Mouse (Mus musculus) monocyte, adult 5-6 weeks (primary cell): ENCODE data around the gene Phldb2. TPM values are rescaled to one million over a fixed set of nuclear protein-coding genes. Genes with fewer than 3 reads are reported as not detected.

Experiments
- ATAC-seq: fragments of 153-309, 156-312 bp; replicated peaks from 2 replicates; pipeline ENCODE4 v1.8.0; 2017; ENCODE audit warnings: mild to moderate bottlenecking; ENCODE audit not compliant: low TSS enrichment, insufficient number of reproducible peaks, severe bottlenecking, poor library complexity, low FRiP score
- total RNA-seq: library from RNA; stranded (forward); fragments of 200-1000, 200-491, 200-594 nt; gene quantifications from 3 replicates; pipeline ENCODE4 v1.2.3, GENCODE M21; 2017

The Phldb2 gene
- total RNA-seq, 1 experiment from 2014 or later: not detected

DNA sequence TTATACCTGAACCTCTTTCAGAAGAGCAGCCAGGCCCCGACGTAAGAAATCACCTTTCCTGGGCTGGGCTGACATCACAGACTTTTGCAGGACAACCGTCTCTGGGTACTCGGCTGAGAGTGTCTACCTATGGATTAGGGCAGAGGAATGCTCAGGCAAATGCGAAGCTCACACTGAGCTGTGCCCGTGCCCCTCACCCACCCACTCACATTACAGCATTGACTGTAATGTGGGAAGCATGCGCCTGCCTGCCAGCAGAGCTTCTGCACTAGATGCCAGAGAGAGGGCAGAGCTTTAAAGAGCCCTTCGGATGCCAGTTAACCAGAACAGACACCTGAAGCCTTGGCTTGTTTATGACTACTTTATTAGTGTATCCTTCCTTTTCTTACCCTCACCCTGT, 33.8 kb downstream of the Phldb2 start:
- no peak for ATAC-seq

DNA sequence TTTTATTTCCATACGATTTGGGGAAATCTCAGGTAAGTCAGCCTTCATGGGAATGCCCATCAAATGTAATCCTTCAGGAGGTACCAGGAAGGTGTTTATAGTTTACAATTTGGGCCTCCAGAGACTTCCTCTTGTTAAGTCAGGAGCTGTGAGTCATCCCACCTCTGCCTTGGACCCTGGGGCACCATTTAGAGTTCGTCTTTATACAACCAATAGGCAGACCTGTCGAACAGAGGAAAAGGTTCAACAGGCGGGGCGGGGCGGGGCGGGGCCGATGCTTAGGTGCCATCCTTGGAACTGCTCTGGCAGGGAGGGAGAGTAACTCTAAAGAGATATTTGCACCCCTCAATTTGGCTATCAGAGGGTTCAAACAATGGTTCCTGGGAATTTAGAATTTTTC, 49.8 kb downstream of the Phldb2 start:
- ATAC-seq: no peak

DNA sequence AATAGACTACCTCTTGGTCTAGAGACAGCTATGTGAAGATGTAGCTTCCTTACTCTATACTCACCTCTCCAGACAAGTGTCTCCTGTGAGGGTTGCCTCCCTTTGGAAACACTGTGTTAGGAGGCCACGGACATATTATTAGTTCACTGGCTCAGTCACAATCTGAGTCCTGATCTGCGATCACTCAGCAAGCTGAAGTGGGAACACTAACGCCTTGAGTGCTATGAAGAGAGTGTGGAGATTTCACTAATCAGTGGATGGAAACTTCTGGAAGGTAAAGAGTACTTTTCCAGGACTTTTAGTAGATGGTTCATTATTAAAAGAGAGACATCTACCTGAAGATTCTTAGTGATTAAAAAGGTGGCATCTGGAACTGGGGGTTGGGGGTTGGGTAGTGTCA, 54.9 kb downstream of the Phldb2 start:
- no peak for ATAC-seq

DNA sequence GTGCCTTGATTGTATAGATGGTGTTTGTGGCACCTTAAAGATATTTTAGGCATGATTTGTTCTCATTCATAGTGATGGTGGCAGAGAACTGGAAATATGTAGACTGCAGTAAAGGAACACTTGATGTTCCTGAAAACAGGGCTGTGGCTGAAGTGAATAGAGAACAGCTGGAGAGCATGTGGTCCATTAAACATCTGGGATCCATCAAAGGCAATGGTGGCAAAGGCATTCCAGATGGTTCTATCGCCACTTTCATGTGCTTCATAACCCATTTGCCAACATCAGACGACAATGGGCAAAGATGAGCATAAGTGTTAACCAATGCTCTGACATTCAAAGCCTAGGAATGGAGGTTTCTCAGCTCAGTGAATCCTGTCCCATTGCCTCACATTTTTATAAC, 56.8 kb downstream of the Phldb2 start:
- ATAC-seq: no peak

DNA sequence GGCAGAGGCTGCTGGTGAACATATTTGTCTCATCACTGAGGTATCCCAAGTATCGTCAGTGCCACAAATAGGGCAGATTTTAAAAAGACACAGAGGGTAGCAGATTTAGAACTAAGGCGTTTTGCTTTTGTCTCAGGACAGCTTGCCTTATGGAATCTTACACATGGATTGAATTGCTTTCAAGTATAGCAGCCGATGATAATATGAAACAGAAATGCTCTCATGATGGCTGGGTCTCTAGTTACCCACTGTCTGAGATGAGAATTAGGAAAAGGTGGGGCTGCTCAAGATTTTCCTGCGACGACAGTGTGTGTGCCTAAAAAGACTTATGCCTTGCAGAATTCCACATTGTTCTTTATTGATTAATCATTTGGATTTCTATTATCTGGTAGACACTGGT, 58.4 kb downstream of the Phldb2 start:
- ATAC-seq: no peak

DNA sequence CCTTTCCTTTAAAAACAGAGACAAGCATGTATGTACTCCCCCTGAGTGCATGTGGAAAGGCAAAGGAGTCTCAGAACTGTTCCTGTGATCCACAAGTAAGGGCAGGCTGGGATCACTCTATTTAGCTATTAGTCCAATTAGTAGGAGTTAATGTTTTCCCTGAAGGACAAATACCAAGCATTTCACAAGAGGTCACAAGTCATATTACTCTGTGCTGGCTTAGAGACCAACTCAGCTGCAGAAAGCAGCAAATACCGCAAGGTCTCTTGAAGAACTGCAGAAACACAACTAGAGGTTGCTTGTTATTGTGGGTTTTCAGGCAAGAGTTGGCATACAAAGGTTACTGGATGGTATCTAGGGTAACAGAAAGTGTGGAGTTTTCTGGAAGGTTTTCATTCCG, 59.6 kb downstream of the Phldb2 start:
- no peak for ATAC-seq

DNA sequence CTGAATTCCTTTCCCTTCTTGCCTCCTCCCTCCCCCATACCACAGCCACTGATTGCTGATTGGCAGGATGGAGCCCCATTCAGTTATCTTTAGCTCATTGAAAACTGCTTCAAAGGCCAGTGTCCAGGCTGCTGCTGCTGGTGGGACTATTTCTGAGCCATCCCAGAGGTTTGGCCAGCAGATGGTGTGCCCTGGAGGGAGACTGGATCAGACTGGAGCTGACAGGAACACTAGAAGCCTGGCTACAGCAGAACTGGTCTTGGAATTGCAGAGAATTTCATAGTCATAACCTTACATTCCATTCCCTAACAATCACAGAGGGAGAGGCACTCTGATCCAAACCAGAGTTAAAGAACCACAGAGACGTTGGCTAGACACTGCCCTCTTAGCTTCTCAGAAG, 60.5 kb downstream of the Phldb2 start:
- no peak for ATAC-seq

DNA sequence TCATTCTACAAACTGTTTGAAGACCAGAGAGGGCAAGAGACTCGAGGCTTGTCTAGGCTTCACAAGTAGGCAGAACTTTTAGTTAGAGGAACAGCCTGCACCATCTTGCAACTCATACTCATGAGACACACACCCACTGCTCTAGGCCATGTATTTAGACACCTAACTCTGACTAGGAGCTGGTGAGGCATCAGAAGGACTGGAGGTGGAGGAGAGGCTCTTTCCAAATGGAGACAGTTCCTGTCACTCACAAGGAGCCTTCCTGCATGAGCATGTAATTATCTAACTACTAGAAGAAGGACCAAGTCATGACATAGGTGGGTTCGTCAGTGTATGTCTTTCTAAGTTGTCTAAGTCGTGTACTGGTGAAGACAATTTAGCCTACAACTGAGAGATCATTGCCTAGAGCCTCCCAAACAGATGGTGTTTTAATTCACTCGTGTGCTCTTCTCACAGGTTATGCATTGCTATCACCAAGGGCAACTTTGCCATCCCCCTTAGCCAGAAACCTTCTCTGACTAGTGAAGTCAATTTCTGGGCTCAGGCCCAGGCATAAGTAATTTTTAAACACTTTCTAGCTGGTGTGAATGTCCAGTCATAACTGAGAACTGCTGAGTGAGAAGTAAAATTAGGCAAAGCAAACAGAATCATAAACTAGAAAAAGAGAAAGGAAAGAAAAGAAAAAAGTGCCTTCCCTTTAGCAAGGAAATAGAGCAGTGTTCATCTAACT, 62.8 kb downstream of the Phldb2 start:
- no peak for ATAC-seq

DNA sequence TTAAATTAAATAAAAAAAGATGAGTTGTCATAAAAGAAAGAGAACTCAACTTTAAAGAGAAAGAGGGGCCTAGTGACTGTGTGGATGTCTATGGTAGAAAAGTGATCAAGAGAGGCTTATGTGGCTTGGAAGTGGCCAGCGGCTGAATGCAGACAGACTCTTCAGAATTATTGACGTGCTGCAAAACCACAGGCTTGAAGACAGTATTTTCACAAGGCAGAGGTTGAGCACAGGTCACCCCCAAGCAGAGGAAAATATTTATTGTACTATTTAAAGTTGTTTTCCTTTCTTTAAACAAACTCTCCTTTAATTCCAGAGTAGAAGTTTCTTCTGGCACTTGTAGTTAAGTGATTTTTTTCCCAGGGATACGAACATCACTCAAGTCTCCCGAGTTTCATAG, 63.8 kb downstream of the Phldb2 start:
- ATAC-seq: no peak

DNA sequence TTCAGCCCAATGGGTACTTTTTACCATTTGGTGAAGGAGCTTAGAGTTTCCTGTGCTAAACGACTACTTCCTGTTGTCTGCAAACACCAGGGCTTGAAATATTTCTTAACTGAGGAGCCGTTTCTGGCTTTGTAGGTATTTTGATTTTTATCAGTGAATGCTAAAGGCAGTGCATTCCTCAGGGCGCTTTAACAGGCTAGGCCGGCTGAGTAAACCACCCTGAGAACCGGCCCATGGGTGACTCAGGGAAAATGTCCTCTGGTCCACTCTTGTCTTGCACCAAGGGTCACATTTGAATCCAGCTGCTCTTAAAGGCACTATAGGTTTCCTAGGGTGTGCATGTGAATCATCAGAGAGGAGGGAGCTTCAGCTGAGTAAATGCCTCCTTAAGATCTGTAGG, 66.8 kb downstream of the Phldb2 start:
- no peak for ATAC-seq

DNA sequence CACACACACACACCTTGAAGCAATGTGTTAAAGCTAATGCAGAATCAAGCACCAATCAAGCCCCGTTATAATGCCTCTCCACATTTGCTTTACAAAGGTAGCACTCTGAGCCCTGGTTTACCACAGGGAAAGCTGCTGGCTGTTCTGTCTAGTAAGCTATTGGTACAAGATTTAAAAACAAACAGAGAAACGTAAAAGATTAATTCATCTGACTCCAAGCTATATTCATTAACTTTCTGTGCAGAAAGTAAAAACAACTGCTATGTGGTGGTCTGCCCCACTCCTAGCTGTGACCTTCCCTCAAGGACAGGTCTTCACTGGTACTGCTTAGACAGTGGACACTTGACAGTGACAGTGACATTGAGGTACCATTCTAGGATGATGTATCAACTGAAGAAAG, 69.2 kb downstream of the Phldb2 start:
- no peak for ATAC-seq

DNA sequence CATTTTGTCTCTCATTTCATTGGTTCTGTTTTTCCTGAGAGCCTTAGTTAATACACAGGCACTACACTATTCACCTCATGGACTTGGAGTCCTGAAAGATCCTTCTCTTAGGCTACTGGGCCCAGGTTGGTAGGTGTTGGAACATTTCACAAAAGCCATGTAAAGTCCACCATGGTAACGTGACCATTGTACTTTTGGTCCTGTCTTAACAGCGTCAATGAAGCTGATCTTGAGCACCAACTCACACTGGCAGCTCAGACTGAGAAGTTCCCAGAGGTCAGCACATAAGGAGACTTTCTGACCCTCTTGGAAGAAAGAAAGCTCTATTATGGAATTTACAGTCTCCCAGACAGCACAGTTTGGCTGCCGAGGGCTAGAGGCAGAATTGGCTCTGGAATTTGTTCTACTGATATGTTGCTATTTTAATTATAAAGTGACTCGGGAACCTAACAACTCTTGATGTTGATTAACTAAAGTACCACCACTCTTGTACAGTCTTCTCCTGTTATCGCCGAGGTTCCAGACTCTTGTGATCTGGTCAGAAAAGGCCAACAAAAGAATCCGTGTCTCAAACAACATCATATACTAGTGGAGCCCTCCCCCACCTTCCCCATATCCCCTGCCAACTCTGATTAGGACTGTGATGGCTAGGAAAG, 72.1 kb downstream of the Phldb2 start:
- no peak for ATAC-seq

DNA sequence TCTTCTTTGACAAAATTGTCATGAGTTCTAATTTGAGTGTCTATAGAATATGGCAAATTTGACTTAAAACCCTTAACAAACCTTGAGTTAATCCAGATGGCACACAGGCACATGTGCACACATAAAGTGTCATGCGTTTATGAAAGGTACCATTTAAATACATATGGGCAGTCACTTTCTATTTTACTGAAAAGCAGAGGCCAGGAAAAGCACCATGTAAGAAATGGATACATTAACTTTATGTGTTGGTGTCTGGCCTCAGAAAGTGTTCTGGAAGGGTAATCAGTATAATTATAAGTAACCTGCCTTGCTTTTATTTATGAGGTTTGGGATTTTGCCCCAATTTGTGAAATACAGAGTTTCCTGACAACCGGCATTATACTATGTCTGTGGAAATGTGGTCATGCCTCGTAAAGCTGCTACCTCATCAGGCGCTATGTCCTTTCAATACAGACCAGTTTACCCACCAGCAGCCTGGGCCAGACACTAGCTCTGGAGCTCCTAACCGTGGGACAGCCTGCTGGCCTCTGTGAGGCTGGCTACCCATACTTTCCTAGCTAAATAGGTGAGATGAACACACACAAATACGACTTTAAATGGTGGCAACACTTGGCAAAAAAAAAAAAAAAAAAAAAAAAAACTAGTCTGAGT, 73.2 kb downstream of the Phldb2 start:
- ATAC-seq: no peak

DNA sequence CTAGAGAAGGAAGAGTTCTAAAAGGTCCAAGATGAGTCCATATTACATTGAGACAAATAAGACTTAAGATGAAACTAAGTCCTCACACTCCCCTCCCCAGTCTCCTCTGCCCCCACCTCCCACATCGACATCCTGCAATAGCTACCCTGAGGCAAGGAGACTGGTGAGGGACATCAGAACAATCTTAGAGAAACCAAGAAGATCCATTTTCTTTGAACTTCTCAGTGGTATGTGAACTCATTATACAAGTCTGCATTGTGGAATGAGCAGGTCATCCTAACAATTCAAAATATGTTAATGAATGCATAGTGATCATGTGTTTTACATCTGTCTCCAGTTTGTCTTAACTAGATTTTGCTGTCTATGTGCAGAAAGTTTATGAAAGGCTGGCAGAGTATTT, 75.7 kb downstream of the Phldb2 start:
- ATAC-seq: no peak

DNA sequence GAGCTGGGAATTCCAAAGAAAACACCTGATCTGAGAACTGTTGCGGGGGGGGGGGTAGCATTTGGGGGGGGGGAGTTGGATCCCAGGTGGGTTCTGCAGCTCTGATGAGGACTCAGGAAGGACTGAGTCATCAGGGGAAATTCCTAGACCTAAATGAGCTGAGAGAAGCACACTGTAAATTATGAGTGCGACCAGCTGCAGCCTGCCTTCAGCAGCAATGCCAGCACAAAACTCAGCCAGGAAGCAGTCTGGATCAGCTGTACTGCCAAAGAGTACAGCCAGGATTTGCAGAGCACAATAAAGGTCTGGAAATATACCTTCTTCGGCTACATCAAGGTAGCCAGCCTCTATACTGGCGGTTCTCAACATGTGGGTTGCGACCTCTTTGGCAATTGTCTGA, 76.2 kb downstream of the Phldb2 start:
- ATAC-seq: no peak

DNA sequence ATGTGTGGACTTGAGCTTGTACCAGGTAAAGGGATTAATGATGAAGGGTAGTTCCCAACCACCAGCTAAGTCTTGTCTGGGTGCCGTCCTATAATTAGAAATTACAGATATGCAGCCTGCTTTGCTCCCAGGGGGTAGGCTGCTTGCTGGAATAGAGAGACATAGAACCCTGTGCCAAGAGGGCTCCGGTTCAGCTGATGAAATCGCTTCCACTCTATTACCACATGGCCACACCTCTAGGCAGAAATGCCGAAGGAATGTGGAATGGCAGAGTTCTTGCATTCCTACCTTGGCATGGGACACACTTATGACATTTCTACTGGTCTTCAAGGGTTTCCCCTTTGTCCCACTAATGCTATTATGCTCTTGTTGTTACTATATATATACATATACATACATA, 80.0 kb downstream of the Phldb2 start:
- no peak for ATAC-seq

DNA sequence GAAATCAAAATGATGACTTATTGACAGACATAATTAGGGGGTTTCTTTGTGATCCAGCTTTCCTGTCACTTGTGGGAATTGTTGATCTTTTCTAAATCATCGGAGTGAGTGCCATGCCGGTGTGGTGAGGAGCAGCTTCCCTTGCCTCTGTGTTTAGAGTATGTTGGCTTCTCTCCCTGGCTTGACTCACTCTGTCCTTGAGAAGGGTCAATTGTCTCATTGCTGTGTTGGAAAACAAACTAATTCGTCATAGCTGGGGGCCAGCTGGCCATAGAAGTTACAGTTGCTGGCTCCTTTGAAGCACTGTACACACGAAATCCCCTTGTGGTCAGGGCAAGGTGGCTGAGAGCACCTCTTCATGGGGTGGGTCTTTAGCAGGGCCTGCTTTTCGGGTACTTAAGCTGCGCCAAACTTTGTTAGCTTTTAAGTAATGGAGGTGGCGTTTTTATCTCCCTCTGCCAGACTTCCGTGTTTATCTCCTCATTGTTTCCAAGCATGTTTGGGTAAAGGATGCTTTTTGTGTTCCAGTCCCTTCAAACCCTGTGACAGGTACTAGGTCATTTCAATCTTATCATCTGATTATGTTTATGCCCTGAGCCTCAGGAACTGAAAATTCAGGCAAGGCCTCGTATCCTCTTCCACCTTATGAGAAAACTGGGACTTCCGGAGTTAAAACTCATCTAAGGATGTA, 82.0 kb downstream of the Phldb2 start:
- no peak for ATAC-seq

DNA sequence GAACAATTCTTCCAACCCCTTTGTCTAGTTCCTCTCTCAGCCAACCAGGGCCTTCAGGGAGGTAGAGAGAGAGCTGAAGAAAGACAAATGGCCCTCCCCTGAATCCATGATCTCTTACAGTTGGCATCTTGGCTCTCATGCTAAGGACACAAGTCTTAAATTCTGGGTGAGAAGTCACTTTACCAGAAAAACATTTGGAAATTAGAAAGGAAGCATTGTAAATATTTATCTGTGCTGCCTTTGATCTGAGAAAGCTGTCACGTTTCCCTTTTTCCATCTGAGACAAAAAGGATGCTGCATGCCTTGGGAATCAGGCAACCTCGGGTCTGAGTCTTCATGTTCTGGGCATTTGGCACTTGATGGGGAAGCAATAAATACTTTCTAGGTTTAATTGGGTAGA, 82.7 kb downstream of the Phldb2 start:
- ATAC-seq: no peak

DNA sequence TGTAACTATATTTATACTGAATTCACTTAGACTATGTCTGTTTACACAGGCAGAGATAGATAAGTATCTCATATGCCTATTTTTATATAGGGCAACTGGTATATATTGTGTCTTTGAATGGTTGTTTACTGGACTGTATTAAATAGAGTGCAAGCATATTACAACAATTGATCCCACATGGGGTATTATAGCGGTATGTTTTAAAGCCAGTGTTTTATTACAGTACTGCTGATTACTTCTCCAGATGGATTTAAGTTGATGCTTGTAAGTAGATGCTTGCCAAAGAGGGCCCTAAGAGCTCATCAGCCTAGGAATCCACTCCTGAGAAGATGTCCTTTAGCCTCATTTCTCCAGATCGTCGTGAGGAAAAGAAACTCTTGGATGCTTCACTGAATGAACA, 84.4 kb downstream of the Phldb2 start:
- no peak for ATAC-seq
